In the genomic region with DNA sequence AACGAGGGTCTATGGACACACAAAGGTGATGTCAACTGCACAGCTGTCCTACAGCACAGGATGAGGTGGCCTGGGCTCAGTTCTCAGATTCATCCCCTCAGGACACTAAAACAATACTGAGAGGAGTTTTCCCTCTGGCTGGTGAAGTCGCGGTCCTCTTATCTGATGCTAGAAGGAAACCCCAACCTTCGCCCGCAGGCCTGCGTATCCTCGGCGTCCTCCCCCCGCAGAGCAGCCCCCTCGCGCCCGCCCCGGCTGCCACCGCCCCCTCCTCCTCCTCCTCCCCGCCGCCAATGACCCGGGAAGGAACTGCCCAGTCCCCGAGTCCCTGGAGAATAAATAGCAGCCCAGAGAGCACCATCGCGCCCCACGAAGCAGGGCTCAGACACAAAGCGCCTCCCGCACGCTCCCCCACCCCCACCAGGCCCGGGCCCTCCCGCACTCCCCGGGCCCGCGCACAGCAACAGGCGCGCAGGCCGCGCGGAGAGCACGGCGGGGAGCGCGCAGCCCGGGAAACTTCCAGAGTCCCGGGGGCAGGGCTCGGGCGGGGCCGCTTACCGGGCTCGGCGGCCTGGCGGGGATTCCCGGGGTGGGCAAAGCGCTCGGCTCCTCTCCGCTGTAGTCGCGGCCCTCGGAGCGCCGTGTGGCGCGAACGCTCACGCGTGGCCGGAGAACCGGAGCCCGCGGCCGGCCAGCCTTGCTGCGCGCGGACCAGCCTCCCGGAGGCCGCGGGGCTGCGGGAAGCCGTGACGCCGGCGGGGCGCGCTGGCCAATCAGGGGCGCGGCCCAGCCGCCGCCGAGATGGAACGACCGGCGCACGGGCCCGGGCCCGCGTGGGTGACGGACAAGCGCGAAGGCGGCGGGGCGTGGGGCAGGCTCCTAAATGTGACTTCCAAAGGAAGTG, we compare ENCODE assay signal across 8 mouse cellular contexts. TPM values are rescaled to one million over a fixed set of nuclear protein-coding genes. Genes with fewer than 3 reads are reported as not detected.
DNase-seq lines count a peak whose midpoint lies in the region; ATAC-seq and TF ChIP-seq lines count a peak whose summit lies in the region.

A gene (minus strand): TSS at position 738 of the 904 bp plus-strand sequence.

- no peaks in the 10 kb centered on the region for H3K36me3 ChIP-seq in hindbrain, embryonic 14.5 days (replicated peaks; ENCODE audit: control insufficient read depth, insufficient read depth)

- under 1% methylated on average over 81 of the region's 97 CpGs for WGBS in hindbrain, embryonic 14.5 days

- peak within 1 kb of the TSS; percentile 82 for H3K9ac ChIP-seq in hindbrain, embryonic 14.5 days

- 0 out of 2 replicates have a peak, but pooled peaks cover 3% of the 10 kb centered on the region for H3K27me3 ChIP-seq in hindbrain, embryonic 14.5 days (ENCODE audit: control insufficient read depth, insufficient read depth, low read length)

- H3K9me3 ChIP-seq in hindbrain, embryonic 14.5 days (ENCODE audit: control insufficient read depth, low read length), result no peaks in the 10 kb centered on the region

- peak within 1 kb of the TSS; percentile 52 for H3K4me3 ChIP-seq in cortical plate, adult 2 months (ENCODE audit: insufficient read depth, low read length)
- peak within 1 kb of the TSS; percentile 83 for H3K4me3 ChIP-seq in hindbrain, embryonic 14.5 days (replicated peaks; ENCODE audit: low read length)

- peak within 1 kb of the TSS; percentile 71 for H3K27ac ChIP-seq in cortical plate, adult 2 months (ENCODE audit: insufficient read depth, low read length)
- peak within 1 kb of the TSS; percentile 76 for H3K27ac ChIP-seq in hindbrain, embryonic 14.5 days

- TF ChIP-seq CTCF in cortical plate, adult 2 months (IDR thresholded peaks at IDR 0.05; ENCODE audit: extremely low read depth, insufficient read depth, low read length), result no peak

- TF ChIP-seq POLR2A in cortical plate, adult 2 months (IDR thresholded peaks at IDR 0.05; ENCODE audit: extremely low read depth, insufficient read depth, low read length), result no peak

- peaks cover 3% of the 10 kb centered on the region; the same call in 1 of the 2 replicates for H3K4me1 ChIP-seq in cortical plate, adult 2 months (ENCODE audit: control insufficient read depth, insufficient read depth, low read length)
- peaks cover 5% of the 10 kb centered on the region for H3K4me1 ChIP-seq in hindbrain, embryonic 14.5 days (replicated peaks; ENCODE audit: control insufficient read depth, insufficient read depth, low read length)

- DNase-seq in adrenal gland, adult (ENCODE audit: inconsistent age in 2 of 2, low spot score in 1 of 2), result peak; percentile 86 to 95
- DNase-seq in gastrocnemius, adult 8-10 months (ENCODE audit: low spot score in 2 of 2), result peak; percentile 52 to 54
- peak; percentile 69 for DNase-seq in hindbrain, embryonic 14.5 days (ENCODE audit: low spot score)
- peak; percentile 30 for DNase-seq in left cerebral cortex, adult 11 months (ENCODE audit: low spot score)
- peak; percentile 67 for DNase-seq in lung, postnatal 14 days
- DNase-seq in right cerebral cortex, adult 2 months (ENCODE audit: low spot score in 2 of 2), result peak; percentile 51 to 65
- no peak for DNase-seq in thymus, adult 18-20 months

- peak; percentile 94 for ATAC-seq in hindbrain, embryonic 14.5 days (ENCODE audit: low FRiP score)

- H3K4me2 ChIP-seq in hindbrain, embryonic 14.5 days (replicated peaks), result peak within 1 kb of the TSS; percentile 84

RNA-seq across cellular contexts. Expression of the gene that starts here (rescaled TPM):
- 36.3 and 40.0 TPM in 2 replicates for polyA plus RNA-seq in cortical plate, adult 2 months (2012; rRNA removed)
- total RNA-seq in gastrocnemius, adult 8-10 months (2022), result 10 to 100 TPM; 63.1 to 69.2 (median 68.9) TPM
- polyA plus RNA-seq in hindbrain, embryonic 14.5 days (2014; fragmentation: Nextera tagmentation; extraction: Ambion mirVana), result 15.1 and 16.2 TPM in 2 replicates

Comparison
In these comparisons a context has a peak if more than half of its experiments do, and no peak if none do; other contexts are left out.
1. DNase-seq: peak in adrenal gland, adult (2 of 2), gastrocnemius, adult 8-10 months (2 of 2), hindbrain, embryonic 14.5 days (single experiment), left cerebral cortex, adult 11 months (single experiment), lung, postnatal 14 days (single experiment) and right cerebral cortex, adult 2 months (2 of 2); none in thymus, adult 18-20 months (0 of 2).